Mouse (Mus musculus): ENCODE data around the gene 4930523C07Rik. TPM values are rescaled to one million over a fixed set of nuclear protein-coding genes. Genes with fewer than 3 reads are reported as not detected.

Gene 4930523C07Rik
- polyA plus RNA-seq, 1 experiment from 2014 or later, result 1.3 TPM

Other genes with a start within 250 kb of the 4930523C07Rik start
- gene Tnn, start 109.2 kb downstream of the 4930523C07Rik start, polyA plus RNA-seq (2015; fragmentation: Nextera tagmentation; extraction: Ambion mirVana), result 0.04 and 0.11 TPM in 2 replicates
- gene Mrps14, start 150.8 kb downstream of the 4930523C07Rik start, polyA plus RNA-seq (2015; fragmentation: Nextera tagmentation; extraction: Ambion mirVana), result 162 and 176 TPM in 2 replicates
- 273 and 285 TPM in 2 replicates for gene Cacybp, start 168.5 kb downstream of the 4930523C07Rik start, polyA plus RNA-seq (2015; fragmentation: Nextera tagmentation; extraction: Ambion mirVana)

Data from neural tube, embryonic 13.5 days (tissue).